Mouse (Mus musculus): ENCODE data around the gene Ddx59.

Gene Ddx59

DNA sequence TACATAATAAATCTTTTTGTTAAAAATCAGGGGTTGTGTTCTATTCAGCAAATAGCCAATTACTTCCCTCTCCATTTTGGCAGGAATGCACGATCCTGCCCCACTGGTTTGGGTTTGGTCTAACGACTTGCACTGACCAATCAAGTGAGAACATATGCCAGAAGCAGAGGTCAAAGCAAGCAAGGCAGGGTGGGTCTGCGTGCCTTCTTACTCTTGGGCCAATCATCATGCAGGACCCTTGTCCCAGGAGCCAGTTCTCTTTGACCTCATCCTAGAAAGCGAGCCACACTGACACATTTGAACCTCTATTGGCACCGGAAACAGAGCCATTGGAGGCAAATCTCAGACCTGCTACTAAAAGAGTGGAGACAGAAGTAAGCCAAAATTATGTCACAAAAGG is 35.1 kb downstream of the Ddx59 start:
- no peak for DNase-seq

DNA sequence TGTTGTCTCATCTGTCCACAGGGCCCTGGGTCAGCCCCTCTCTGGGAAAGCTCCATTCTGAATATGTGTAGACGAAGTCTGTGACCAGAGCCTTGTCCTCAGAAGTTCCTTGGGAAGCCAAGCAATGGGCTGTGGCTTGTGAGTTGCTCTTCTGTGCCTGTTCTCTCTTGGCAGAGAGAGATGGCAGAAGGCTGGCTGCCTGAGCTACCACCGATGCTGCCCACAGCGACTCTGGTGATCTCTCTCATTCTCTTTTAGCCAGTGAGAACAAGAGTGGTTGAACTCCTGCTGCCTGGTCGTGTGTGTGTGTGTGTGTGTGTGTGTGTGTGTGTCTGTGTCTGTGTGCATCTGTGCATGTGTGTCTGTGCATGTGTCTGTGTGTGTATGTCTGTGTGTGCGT is 37.4 kb downstream of the Ddx59 start:
- DNase-seq: no peak

DNA sequence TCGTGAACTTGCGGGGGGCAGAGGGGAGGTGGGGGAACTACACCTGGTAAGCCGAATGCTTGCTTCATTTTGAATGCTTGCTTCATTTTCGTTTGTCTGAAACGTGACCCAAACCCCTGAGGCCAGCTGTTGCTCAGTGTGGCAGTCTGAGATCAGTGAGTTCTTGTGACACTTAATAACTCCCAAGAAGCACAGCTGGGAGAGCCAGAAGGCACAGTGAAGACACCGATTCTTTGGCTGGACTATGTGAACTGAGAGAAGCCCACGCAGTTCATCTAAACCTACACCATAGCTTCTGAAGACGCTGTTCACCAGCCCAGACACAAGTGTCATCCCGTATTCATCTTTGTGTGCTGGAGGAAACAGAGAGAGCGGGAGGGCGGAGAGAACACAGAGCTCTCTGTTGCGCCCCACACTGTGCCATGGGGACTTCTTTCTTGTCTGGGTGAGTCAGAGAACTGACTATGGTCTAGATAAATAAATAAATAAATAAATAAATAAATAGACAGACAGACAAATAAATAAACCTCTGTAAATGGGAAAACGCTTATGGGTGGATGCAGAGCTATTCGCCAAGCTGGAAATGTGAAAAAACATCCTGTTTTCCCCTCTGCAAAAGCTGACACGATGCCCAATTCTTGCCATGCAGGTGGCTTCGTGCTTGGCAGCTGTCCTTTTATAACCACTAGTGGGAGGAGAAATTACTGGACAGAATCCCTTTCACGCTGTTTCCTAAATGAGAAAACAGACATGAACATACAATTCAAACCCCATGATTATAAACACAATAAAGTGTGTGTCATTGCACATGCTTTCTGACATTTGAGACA is 40.9 kb downstream of the Ddx59 start:
- no peak for DNase-seq

DNA sequence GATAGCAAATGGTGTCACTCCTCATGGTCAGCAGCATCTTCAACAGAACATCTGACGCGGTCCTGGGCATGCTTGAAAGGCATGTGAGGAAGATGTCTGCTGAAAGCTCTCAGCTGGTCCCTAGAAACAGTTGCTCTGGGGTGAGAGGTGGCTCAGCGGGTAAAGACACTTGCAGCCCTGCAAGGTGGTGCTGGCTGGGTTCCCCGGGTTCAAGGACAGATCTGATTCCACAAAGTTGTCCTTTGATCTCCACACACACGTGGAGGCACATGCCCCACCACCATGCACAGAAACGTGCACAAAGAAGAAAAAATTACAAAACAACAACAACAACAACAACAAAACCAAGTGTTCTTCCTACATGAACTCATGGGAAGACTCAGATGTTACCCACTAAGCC is 41.7 kb downstream of the Ddx59 start:
- DNase-seq: no peak

DNA sequence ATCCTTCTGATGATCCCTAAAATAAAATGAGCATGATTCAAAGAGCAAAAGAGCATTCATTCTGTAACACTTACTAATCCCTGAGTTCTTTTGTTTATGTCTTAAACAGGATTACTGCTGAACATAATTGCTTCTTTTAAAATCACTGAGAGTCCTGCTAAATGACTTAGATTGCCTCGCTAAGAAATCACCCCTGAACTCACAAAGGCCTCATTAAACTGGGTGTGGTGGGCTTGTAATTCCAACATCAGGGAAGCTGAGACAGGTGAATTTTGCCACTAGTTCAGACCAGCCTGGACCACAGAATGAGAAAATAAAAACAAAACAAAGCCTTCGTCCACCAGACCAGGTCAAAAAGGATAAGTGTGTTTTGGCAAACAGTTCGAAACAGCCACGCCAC is 42.3 kb downstream of the Ddx59 start:
- no peak for DNase-seq

DNA sequence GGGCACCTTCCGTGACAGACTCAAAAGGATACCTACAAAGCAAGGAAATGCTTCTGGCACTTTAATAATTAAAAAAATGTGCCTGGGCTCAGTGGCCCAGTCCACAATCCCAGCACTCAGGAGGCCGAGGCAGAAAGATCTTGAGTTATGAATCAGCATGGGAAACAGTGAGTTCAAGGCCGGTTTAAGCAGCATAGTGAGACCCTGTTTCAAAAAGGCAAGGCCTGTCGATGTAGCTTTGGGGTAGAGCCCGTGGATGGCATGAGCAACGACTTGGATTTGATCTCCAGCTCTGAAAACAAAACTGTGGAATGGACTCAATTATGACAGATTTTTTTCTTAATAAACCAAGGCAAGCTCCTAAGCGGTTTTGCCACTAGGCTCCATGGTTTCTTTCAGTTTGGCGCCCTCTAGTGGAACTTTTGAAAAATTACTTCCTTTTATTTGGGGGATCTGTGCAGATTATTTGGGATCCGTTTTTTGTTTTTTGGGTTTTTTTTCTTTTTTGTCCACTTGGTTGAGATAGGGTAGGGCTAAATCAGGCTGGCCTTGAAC is 43.7 kb downstream of the Ddx59 start:
- no peak for DNase-seq

DNA sequence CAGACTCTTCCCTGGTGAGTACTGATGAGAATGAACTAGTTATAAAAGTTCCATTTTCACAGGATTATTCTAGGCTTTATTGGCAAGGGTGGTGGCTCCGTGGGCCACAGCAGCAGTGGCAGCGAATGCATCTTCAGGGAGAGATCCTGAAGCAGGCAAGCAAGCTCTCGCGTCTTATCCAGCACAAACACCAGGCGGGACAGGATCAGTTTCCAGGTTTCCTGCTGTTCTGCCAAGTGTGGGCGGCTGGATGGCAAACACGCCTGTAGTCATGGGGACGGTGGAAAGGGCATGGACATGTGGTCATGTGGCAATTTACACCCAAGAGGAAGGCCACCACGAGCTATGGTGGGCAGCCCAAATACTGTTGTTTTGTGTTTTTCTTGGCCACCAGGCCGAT is 47.4 kb downstream of the Ddx59 start:
- peak; percentile 26 for DNase-seq

DNA sequence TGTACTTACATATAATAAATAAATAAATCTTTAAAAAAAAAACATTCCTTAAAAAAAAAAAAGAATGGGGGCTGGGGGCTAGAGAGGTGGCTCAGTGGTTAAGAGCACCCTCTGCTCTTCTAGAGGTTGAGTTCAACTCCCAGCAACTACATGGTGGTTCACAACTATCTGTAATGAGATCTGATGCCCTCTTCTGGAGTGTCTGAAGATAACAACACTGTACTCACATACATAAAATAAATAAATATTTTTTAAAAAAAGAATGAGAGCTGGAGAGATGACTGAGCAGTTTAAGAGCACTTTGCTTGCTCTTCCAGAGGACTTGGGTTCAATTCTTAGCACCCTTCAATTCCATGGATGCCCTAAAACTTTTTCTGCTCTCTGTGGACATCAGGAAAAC is 50.1 kb downstream of the Ddx59 start:
- no peak for DNase-seq

DNA sequence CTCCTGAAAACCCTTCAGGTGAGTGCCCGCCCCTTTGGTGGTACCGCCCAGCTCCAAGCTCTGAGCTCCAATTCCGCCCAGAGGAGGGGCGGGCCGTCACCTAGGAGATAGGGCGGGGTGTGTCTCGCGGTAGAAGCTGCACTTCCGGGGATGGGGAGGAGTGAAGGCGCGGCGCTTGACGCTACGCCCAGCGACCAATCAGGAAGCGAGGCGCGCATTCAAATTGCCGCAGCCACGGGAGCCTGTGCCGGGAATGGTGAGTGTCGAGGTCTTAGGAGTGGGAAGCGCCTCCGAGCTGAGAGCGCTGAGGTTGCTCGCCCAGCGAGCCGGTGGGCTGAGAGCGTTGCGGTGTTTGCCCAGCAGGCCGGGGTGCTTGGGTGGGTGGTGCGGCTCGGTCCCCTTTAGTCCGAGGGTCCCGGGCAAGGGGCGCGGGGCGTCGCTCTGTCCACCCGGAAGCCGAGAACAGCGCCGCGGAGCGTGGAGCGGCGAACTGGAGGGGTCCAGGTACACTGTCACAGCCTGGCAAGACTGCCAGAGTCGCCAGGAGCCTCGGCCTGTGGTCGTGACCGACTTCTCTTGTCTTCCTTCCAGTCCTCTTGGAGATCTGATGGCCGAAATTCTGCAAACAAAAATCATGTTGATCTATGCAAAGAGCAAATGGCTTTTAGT is 51.2 kb downstream of the Ddx59 start, which contains the start of gene Kif14:
TSS of gene Kif14 (plus strand) at position 201 of the 669 bp plus-strand sequence.
- peak; percentile 94 for DNase-seq

DNA sequence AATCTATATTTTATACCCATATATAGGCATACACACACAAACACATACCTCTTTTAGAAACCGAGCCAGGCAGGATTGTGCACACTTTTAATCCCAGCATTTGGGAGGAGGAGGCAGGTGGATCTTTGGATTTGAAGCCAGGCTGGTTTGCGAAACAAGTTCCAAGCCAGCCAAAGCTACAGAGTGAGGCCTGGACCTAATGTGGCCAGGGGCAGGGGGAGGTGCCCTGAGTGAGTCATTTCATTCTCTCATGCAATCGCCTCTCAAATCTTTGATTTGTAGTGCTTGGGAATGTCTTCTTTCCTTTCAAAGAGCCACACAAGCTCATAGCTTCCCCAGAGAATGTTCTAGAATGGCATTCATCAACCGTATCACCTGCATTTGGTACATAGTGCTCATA is 54.3 kb downstream of the Ddx59 start:
- no peak for DNase-seq

DNA sequence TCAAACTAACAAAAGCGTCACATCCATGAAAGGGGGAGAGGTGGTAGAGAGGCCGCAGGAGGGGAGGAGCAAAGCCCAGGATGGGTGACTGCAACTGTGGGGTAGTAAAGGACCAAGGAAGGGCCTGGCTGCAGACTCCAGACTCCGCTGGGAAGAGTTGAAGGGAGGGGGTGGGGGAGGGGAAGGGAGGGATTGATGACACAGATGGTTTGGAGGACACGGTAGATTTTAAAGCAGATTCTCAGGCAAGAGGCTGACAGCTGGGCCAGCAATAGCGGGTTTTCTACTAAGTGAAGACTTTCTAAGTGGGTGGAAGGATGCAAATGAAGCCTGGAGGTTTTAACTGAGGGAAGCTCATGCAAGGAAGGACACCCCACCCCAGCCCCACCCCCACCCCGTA is 55.4 kb downstream of the Ddx59 start:
- DNase-seq: no peak

All from right cerebral cortex, postnatal 14 days (tissue).